Mouse (Mus musculus): ENCODE measurements around the gene Dlg5. TPM values are rescaled to one million over a fixed set of nuclear protein-coding genes. Genes with fewer than 3 reads are reported as not detected.

The Dlg5 gene
- polyA plus RNA-seq, 1 experiment: 16.5 TPM

DNA sequence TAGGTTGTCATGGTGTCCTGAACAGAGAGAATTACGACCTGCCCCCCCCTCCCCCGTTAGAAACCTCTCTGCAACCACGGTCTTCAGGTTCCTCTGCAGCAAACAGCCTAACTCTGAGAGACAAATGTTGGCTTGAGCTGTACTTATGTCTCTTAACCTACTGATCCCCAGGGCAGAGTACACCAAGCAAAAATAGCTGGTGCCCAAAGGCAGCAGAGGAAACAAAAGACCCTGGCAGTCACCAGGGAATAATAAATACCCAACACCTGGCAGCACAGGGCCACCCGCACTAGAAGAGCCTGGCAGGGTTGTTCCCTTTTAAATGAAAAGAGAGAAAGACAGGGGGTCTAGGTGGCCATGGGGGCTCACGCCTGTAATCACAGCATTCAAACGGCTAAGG is 4.9 kb downstream of the Dlg5 start:
- Histone ChIP-seq H3K36me3 (ENCODE audit: control insufficient read depth, insufficient read depth) (no peaks in the 10 kb centered on the region), H3ac (ENCODE audit: control insufficient read depth, insufficient read length) (no peak overlapping the region), H3K79me2 (ENCODE audit: control insufficient read depth, insufficient read depth) (peaks cover 73% of the 10 kb centered on the region), H3K27me3 (ENCODE audit: control insufficient read depth, insufficient read depth, insufficient read length) (no peaks in the 10 kb centered on the region), H3K4me2 (ENCODE audit: low read depth) (no peak overlapping the region), H3K4me3 (no peak overlapping the region)
- TF ChIP-seq CEBPB (IDR thresholded peaks at IDR 0.05; ENCODE audit: insufficient read depth, poor library complexity, severe bottlenecking): no peak
- no peak for TF ChIP-seq TCF12 (IDR thresholded peaks at IDR 0.05; ENCODE audit: insufficient read depth, poor library complexity, severe bottlenecking)

DNA sequence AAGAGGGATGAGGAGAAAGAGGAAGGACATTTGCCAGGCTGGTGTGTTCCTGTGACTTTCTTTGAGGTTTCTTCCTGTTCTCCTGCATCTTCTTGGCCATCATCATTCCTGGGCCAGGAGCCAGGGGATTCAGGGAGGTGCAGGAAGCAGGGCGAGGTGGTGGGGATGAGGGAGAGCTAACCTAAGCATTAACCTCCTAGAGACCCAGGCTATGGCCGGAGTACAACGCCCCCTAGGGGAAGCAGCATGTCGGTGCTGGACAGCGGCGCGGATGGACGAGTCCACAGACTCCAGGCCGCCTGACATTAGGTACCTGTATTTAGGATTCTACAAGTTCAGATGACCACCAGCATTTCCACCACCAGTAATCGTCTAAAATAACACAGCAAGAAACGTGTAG is 6.1 kb downstream of the Dlg5 start:
- Histone ChIP-seq H3K79me2 (ENCODE audit: control insufficient read depth, insufficient read depth) (peaks cover 73% of the 10 kb centered on the region), H3K27me3 (ENCODE audit: control insufficient read depth, insufficient read depth, insufficient read length) (no peaks in the 10 kb centered on the region), H3ac (ENCODE audit: control insufficient read depth, insufficient read length) (no peak overlapping the region), H3K36me3 (ENCODE audit: control insufficient read depth, insufficient read depth) (no peaks in the 10 kb centered on the region), H3K4me3 (no peak overlapping the region), H3K4me2 (ENCODE audit: low read depth) (no peak overlapping the region)
- TF ChIP-seq MAX (IDR thresholded peaks at IDR 0.05; ENCODE audit: low read depth) (no peak), MYOG (IDR thresholded peaks at IDR 0.05; ENCODE audit: control insufficient read depth in 1 of 3, insufficient read depth in 1 of 3, insufficient read length in 2 of 3, low read depth in 2 of 3) (no peak), MYOD1 (IDR thresholded peaks at IDR 0.05; ENCODE audit: control insufficient read depth in 1 of 3, insufficient read length in 2 of 3, low read depth in 2 of 3) (no peak)

DNA sequence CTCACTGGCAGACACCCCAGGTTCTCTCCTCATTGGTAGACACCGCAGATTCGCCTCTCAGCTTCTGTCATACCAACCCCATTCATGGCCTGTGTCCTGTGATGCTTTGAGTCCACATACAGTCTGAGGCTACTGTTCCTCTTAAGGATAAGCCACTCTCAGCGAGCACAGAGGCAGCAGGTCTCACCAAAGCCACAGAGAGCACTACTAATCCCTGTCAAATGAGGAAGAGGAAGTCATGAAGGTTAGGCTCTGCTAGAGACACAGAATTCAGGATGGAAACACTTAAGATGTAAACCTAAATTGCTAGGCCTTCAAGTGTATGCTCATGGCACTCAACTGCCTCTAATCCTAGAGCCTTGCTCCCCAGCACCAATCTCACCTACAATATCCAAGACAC is 9.8 kb downstream of the Dlg5 start:
- no peak for TF ChIP-seq TCF12 (IDR thresholded peaks at IDR 0.05; ENCODE audit: insufficient read depth, poor library complexity, severe bottlenecking)
- Histone ChIP-seq H3K4me2 (ENCODE audit: low read depth) (no peak overlapping the region), H3ac (ENCODE audit: control insufficient read depth, insufficient read length) (no peak overlapping the region), H3K27me3 (ENCODE audit: control insufficient read depth, insufficient read depth, insufficient read length) (no peaks in the 10 kb centered on the region), H3K79me2 (ENCODE audit: control insufficient read depth, insufficient read depth) (peaks cover 63% of the 10 kb centered on the region), H3K36me3 (ENCODE audit: control insufficient read depth, insufficient read depth) (no peaks in the 10 kb centered on the region), H3K4me3 (no peak overlapping the region)

DNA sequence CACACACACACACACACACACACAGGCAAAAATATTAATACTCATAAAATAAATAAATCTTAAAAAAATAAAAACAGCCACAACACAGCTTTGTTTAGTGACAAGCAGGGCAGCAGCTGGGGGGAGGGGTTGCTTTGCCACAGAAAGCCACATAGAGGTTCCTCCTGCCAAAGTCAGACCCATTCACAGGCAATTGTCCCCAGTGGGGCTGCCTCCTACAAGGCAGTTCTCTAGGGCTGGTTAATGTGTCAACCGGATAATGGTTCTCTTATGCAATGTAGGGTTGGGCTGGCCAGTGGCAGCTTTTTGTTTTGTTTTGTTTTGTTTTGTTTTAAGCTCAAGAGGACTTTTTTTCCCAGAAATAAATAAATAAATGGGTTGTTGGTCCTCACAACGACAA is 11.3 kb downstream of the Dlg5 start:
- no peak overlapping the region for H3ac ChIP-seq (ENCODE audit: control insufficient read depth, insufficient read length)
- TF ChIP-seq POLR2AphosphoS2 (IDR thresholded peaks at IDR 0.05; ENCODE audit: insufficient read length, low read depth) (no peak), CEBPB (IDR thresholded peaks at IDR 0.05; ENCODE audit: insufficient read depth, poor library complexity, severe bottlenecking) (0 out of 2 replicates have a peak, but pooled peaks have one; percentile 1), MYOG (IDR thresholded peaks at IDR 0.05; ENCODE audit: control insufficient read depth in 1 of 3, insufficient read depth in 1 of 3, insufficient read length in 2 of 3, low read depth in 2 of 3) (no peak), TCF12 (IDR thresholded peaks at IDR 0.05; ENCODE audit: insufficient read depth, poor library complexity, severe bottlenecking) (no peak)
- H3K27me3 ChIP-seq (ENCODE audit: control insufficient read depth, insufficient read depth, insufficient read length): no peaks in the 10 kb centered on the region
- H3K79me2 ChIP-seq (ENCODE audit: control insufficient read depth, insufficient read depth): peaks cover 52% of the 10 kb centered on the region
- H3K4me3 ChIP-seq: no peak overlapping the region
- H3K4me2 ChIP-seq (ENCODE audit: low read depth): no peak overlapping the region
- H3K36me3 ChIP-seq (ENCODE audit: control insufficient read depth, insufficient read depth): no peaks in the 10 kb centered on the region

DNA sequence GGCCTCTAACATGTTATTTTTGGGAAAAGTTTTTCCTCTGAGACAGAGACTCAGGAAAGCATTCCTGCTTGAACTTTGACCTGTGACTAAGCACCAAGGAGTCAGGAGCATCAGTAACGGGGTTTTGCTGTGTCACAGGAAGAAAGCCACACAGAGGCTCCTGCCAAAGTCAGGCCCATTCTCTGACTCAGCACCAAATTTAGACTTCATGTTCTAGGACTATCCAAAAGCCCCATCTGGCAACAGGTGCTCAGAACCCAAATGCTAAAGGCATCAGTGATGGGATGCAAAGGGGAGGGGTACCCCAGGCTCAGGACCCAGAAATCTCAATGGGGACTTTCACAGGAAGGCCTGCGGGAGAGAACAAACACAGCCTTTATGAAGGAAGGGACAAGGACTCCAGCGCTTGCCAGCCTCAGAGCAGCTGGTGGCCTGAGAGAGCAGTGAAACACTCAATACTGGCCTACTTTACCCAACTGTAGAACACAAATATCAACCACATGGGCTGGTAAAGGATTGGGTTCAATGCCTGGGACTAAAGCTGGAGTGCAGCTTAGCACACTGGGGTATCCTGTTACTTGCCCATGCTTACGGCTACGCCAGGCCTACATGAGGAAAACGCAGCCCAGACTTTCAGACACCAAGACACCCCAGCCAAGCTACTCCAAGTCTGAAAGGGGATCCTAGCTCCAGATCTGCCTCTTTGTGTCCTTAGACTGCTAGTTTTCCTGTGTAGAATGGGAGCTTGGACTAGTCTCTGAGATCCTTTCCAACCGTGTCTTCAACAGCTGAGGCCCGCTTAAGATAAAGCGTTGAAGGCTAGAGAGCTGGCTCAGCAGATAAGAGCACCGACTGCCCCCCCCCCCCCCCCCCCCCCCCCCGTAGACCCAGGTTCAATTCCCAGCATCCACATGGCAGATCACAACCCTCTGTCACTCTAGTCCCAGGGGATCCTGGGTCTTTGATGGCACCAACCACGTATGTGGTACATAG is 12.8 kb downstream of the Dlg5 start:
- no peak overlapping the region for H3ac ChIP-seq (ENCODE audit: control insufficient read depth, insufficient read length)
- H3K27me3 ChIP-seq (ENCODE audit: control insufficient read depth, insufficient read depth, insufficient read length): no peaks in the 10 kb centered on the region
- TF ChIP-seq MYOD1 (IDR thresholded peaks at IDR 0.05; ENCODE audit: control insufficient read depth in 1 of 3, insufficient read length in 2 of 3, low read depth in 2 of 3): peak in 1 of 3 experiments; percentile 50
- TF ChIP-seq POLR2A (IDR thresholded peaks at IDR 0.05; ENCODE audit: insufficient read length, low read depth): no peak
- peaks cover 55% of the 10 kb centered on the region for H3K79me2 ChIP-seq (ENCODE audit: control insufficient read depth, insufficient read depth)
- peak overlapping the region; percentile 30 for H3K4me2 ChIP-seq (ENCODE audit: low read depth)
- no peaks in the 10 kb centered on the region for H3K36me3 ChIP-seq (ENCODE audit: control insufficient read depth, insufficient read depth)
- H3K4me3 ChIP-seq: no peak overlapping the region

DNA sequence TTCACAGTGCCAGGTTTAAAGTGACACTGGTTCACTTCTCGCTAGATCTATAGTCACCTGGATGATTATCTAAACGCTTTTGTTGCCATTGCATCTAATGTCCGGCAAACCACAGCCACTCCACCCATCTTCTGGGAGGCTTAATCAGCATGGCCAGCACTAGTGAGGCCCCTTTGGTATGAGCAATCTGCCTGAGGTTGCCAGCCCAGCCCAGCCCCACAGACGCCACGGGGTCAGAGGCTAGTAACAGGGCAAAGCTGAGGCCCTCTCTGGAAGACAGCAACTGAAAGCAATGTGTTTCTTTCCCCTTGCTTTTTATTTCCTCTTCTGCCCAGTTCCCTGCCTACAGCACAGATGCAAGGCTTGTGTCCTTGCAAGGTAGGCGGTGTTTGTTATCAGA is 17.2 kb downstream of the Dlg5 start:
- Histone ChIP-seq H3K27me3 (ENCODE audit: control insufficient read depth, insufficient read depth, insufficient read length) (no peaks in the 10 kb centered on the region), H3ac (ENCODE audit: control insufficient read depth, insufficient read length) (no peak overlapping the region), H3K4me2 (ENCODE audit: low read depth) (peak overlapping the region; percentile 40), H3K79me2 (ENCODE audit: control insufficient read depth, insufficient read depth) (peaks cover 43% of the 10 kb centered on the region), H3K4me3 (no peak overlapping the region), H3K36me3 (ENCODE audit: control insufficient read depth, insufficient read depth) (no peaks in the 10 kb centered on the region)
- no peak for TF ChIP-seq CEBPB (IDR thresholded peaks at IDR 0.05; ENCODE audit: insufficient read depth, poor library complexity, severe bottlenecking)
- no peak for TF ChIP-seq MAX (IDR thresholded peaks at IDR 0.05; ENCODE audit: low read depth)
- TF ChIP-seq TCF3 (IDR thresholded peaks at IDR 0.05; ENCODE audit: insufficient read length, low read depth): no peak
- TF ChIP-seq SRF (IDR thresholded peaks at IDR 0.05; ENCODE audit: control insufficient read depth, insufficient read length, low read depth): no peak
- TF ChIP-seq USF1 (IDR thresholded peaks at IDR 0.05; ENCODE audit: low read depth): no peak
- no peak for TF ChIP-seq POLR2AphosphoS2 (IDR thresholded peaks at IDR 0.05; ENCODE audit: insufficient read length, low read depth)
- no peak for TF ChIP-seq MYOD1 (IDR thresholded peaks at IDR 0.05; ENCODE audit: control insufficient read depth in 1 of 3, insufficient read length in 2 of 3, low read depth in 2 of 3)
- no peak for TF ChIP-seq POLR2A (IDR thresholded peaks at IDR 0.05; ENCODE audit: insufficient read length, low read depth)
- no peak for TF ChIP-seq REST (IDR thresholded peaks at IDR 0.05; ENCODE audit: insufficient read depth, insufficient read length)
- TF ChIP-seq TCF12 (IDR thresholded peaks at IDR 0.05; ENCODE audit: insufficient read depth, poor library complexity, severe bottlenecking): no peak
- no peak for TF ChIP-seq E2F4 (IDR thresholded peaks at IDR 0.05; ENCODE audit: insufficient read depth)

All from myocyte (in vitro differentiated cells).